Mouse (Mus musculus): Measurements from ENCODE around the gene Neurog3.
A peak's percentile ranks its signal among the peaks of the same experiment; 100 is the strongest.

Gene Neurog3

DNA sequence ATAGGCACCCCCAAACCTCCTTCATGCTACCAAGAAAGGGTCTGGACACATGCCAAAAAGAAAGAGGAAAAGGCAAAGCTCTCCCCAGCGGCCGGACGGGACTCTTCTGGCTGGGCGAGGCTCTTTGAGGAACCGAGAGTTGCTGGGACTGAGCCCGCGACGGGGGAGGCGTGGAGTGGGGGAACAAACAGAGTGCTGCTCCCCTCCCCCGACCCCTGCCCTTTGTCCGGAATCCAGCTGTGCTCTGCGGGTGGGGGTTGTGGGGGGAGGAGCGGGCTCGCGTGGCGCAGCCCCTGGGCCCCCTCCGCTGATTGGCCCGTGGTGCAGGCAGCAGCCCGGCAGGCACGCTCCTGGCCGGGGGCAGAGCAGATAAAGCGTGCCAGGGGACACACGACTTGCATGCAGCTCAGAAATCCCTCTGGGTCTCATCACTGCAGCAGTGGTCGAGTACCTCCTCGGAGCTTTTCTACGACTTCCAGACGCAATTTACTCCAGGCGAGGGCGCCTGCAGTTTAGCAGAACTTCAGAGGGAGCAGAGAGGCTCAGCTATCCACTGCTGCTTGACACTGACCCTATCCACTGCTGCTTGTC, at the start of gene Neurog3:
TSS of gene Neurog3 (plus strand) at position 400 of the 591 bp plus-strand sequence.
- DNase-seq (ENCODE audit: low spot score) = no peak

DNA sequence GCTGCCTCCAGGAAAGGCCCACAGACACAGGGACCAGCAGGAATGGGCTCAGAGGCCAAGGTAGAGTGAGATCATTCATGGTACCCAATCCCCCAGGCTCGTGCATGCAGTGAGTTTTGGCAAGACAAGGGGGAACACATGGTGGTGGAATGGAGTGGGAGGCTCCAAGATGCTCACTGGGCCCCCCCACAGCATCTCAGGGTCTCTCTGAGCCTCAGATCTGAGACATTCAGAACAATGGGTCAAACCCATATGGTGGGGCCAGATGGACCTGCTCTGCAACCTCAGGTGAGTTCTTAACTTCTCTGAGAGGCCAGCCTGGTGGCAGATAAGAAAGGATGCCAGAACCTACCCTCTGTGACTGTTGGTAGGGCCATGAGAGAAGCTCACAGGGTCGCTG, 46.8 kb upstream of the Neurog3 start:
- no peak for DNase-seq (ENCODE audit: low spot score)

GRCm38 (mm10) chr10:62086826-62087225, 46.1 kb upstream of the Neurog3 start:
- DNase-seq (ENCODE audit: low spot score) = no peak

DNA sequence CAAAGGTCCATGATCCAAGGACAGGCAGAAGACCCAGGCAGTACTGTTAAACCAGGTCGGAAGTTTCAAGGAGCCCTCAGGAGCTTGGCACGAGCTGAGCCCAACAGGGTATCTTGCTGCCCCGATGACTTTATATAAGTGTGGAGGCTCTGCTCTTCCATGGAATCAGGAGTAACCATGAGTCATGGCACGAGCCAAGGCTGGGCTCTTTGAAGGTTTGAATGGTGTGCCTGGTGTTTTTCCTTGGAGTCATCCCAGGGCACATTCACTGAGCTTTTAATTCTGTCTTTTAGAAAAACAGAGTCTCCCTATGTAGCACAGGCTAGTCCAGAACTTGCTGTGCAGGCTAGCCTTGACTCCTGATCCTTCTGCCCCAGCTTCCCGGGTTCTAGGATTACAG, 44.5 kb upstream of the Neurog3 start:
- DNase-seq (ENCODE audit: low spot score) = no peak

DNA sequence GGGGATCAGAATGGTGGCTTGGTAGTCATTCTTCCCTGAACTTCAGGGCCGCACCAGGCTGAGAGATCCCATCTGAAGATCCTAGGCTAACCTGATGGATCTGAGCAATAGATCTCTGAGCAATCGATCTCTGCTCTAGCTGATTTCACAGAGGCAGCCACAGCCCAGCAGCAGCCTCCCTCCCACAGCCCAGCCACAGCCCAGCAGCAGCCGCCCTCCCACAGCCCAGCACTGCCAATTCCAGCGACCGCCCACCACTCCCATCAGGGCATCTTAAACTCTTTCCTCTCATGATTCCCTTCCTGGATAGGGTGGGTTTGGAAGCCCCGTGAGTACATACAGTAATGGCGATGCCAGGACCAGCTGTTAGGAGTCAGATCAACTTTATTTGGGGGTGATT, 43.8 kb upstream of the Neurog3 start:
- DNase-seq (ENCODE audit: low spot score) = no peak

DNA sequence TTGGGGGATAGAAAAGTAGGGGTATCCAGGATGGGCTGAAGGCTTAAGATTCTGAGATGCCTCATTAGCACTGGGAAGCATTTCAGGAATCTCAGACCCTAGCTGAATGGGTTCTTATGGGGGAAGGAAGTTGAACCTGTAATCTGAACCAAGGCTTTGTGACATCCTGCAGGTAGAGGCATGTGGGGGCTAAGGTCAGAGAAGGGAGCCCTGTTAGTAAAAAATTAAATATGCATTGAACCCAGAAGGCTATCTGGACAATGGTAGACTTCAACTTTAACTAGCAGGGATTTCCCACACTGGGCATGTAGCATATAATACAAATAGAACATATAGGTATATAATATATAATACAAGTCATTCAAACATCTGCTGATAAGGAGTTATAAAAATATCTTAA, 43.4 kb upstream of the Neurog3 start:
- no peak for DNase-seq (ENCODE audit: low spot score)

DNA sequence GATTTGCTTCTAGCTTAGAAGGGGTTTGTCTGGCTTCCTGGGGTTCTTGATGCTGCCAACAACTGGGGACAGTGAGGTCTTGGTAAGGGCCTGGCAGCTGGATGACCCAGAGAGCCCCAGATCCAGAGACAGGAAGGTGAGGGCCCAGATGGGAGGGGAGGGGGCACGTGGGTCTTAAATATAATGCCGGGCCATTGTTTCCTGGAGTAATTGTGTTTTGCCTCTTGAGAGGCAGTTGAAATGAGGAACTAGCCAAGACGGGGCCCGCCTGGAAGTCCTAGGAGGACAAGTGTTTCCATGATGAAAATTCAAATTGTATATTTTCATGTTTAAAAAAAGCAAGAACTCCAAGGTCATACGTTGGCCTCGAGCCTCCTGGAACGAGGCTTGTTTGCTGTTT, 39.0 kb upstream of the Neurog3 start:
- DNase-seq (ENCODE audit: low spot score) = no peak

- DNase-seq (ENCODE audit: low spot score) = no peak
Observed at GRCm38 (mm10) chr10:62094401-62094800, 38.5 kb upstream of the Neurog3 start.

DNA sequence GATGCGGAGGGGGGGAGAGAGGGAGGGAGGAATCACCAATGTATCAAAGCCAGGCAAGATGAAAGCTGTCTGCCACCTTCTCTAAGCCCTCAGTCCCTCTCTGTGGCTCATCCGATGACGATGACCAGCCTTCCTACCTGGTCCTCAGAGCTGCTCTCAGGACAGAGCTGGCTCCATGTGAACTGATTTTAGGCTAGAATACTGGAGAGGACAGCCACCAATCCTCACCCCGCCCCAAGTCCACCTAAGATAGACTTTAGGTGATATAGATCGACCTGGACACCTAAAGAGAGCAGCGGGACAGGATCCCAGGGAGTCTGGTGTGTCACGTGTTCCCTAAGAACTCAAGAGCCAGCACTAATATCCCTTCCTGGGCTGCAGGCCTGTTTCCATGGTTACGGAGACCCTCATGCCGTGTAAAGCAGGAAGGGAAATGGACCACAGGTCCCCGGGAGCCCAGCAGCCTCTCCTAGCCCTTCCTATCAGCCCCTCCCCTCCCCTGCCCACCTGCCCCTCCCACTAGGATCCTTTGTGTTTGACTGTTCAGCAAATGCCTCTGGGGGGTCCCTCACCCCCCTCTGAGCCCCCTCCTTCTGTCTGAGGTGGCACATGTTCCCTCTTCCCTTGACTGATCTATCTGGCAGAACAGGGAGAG, 33.0 kb upstream of the Neurog3 start:
- no peak for DNase-seq (ENCODE audit: low spot score)

DNA sequence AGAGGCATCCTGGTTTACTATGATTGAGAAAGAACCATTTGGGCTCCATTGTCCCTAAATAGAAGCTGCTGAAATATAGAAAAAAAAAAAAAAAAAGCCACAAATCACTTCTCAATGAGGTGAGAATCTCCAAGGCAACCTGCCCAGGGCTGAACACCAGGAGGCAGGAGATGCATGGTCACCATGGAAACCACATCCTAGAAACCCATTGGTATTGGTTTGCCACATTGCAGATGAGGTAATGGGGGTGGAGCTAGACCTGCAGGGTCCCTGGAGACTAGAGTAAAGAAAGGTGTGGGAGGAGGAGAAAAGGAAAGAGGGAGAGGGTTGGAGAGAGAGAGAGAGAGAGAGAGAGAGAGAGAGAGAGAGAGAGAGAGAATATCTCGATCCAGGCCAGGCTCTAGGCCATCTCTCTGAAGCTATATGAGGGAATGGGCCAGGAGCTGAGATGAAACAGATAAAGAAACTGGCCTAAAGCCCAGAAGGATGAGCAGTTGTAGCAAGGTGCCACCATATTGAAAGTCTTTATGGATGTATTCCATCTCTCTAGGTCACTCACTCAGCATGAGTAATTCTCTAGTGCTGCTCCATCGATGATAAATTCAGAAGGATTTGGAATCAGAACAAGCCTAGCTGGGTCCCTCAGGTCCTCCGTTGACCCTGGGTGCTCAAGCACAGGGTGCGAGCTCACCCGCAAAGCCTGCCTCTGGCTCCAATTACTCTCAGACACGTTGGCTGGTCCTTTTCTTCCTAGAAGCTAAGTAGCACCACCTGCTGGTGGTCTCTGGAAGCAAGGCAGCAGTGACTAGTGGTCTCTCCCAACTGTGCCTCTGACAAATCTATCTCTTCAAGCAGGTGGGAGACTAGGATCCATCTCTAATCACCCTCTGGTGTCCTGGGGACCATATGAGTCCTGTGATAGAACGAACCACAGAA, 31.1 kb upstream of the Neurog3 start:
- DNase-seq (ENCODE audit: low spot score) = peak; percentile 87

- peak; percentile 72 for DNase-seq (ENCODE audit: low spot score)
Observed at GRCm38 (mm10) chr10:62104835-62105576, 27.9 kb upstream of the Neurog3 start.

DNA sequence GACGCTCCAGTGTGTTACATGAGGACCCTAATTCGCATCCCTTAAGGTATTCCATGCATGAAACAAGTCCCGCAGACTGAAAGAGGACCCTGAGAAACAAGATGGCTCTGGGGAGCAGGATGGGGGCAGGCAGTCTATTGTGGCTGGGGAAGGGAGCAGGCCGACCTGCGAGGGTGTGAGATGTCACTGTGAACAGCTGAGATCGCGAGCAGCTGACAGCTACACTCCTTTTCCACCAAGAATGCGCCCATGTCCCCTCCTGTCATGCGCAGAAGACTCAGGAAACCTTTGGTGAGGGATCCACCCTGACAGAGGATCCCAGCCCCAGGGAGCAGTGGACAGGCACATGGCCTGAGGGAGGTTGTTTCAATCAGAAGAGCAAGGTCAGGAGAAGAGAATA, 25.8 kb upstream of the Neurog3 start:
- no peak for DNase-seq (ENCODE audit: low spot score)

GRCm38 (mm10) chr10:62110504-62111206, 22.2 kb upstream of the Neurog3 start:
- peak; percentile 87 for DNase-seq (ENCODE audit: low spot score)

DNA sequence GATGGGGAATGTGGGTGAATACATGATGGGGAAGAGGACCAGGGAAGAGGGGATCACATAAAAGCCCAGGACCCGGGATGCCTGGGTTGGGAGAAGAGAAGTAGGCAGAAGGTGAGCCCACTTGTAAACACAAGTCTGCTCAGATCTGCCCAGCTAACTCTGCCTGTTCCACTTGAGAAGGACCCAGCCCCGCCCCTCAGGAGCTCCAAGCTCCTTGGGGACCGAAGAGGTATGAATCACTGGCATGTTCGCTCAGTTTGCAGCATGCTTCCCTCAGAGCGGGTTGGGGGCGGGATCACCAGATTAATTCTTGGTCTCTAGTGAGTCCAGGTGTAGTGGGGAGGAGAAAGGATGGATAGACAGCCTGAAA, 21.7 kb upstream of the Neurog3 start:
- DNase-seq (ENCODE audit: low spot score) = peak; percentile 32

DNA sequence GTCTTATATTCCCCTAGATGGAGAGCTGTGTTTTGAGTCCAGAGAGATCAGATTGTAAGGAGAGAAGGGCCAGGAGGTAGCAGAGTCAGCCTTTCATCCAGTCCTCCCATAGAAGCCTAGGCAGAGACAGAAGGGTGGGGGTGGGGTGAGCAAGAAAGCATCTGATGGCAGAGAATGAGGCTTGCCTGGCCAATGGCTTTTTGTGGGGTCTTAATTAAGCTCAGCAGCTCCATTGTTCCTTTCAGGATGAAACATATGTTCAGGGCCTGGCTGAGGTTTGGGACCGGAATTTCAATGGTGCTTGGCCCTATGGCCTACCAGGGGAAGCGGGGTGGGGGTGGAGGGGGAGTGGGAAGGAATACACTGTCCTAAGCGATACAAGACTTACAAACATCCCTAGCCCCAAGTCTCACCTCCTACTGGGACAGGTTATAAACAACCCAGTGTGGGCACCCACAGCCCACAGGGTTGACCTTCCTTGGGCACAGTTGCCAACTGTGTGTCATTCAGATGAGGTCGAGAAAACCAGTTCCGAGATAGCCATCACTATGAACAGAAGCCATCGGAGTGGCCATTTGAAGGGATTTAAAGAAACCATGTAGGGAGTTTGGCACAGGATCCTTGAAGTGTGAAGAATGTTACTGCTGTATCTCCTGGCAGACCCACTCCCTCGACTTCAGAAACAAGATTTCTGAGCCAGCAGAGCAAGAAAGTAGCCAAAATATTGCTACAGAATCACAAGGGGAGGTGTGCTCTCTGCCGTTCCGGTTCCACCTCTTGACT, 18.8 kb upstream of the Neurog3 start:
- no peak for DNase-seq (ENCODE audit: low spot score)

DNA sequence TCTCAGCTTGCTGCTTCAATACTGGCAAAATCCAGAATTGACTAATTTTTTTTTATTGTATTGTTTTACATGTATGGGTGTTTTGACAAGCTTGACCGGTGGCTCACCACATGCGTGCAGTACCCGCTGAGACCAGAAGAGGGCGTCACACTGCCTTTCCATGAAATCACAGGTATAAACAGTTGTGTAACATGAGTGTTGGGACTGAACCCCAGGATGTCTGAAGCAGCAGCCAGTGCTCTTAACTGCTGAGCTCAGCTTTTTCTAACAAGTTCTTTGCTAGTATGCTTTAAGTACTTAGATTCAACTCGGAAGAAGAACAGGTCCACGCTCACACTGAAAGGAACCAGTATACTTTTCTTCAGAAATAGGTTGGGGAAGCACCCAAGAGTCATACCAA, 5.8 kb upstream of the Neurog3 start:
- no peak for DNase-seq (ENCODE audit: low spot score)

DNA sequence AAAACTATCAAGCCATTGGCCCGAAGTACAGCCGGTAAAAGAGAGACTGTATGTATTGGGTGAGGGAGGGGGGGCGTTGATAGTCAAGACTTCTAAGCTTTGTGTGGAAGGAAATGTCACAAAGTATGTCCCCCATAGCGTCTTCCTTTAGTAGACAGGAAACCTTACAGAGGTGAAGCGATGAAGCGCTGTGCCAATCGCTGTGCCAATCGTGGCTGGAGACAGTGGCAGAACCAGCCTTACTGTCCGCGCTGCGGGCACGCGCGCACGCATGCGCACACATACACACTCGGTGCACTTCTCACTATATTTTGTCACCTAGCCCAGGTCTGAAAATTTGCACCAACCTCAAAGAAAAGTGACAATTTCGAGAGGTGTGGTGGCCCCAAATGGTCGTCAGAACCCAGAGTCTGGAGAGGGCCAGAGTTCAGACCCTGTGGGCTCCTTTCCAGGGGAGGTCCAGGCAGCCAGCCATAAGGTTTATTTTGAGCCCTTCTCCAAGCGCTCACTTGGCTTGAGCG, 5.1 kb upstream of the Neurog3 start:
- no peak for DNase-seq (ENCODE audit: low spot score)

GRCm38 (mm10) chr10:62128316-62128951, 4.5 kb upstream of the Neurog3 start:
- DNase-seq (ENCODE audit: low spot score) = peak; percentile 32

DNA sequence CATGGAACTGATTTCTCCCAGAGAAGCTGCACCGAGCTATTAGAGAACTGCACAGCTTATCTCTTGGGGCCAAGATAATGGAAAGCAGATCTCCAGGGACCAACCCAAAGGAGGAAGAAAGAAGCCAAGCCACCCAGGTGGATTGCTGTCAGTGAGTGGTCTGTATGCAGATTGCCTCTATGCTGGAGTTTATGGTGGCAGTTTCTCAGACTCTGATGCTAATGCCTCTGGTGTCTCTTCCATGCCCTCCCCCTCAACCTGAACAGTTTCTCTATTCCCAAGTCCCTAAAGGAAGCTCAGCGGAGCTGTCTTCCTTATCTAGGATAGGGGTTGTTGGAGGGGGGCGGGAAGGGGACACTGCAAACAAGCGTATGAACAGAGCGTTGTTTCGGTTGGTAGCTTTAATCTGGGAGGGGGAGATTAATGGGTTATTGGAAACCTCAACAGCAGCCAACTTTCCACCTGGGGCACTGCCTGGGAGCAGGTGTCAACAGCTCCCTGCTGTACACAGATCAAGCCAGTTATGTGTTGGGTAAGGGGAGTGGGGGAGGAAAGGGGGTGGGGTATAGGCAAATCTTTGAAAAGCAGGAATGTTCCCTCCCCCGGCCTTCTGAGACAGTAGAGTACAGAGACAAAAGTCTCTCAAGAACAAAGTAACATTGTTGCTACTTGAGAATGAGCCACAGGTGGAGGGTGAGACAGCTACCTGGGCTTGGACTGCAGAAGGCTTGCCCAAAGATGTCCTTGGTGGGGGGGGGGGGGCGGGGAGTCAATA, 3.0 kb downstream of the Neurog3 start:
- no peak for DNase-seq (ENCODE audit: low spot score)

All from layer of hippocampus, adult 11-12 months (tissue).